18 mouse cellular contexts compared by ENCODE assay signal in genomic region chr4:137902873-137903272, GRCm38 (mm10).
"Had no signal": no experiment of that assay in that cellular context is flagged by ENCODE, and none has a peak within 500 bp of the region (broad histone marks: within the 10 kb centered on the region; RNA-seq: fewer than 3 reads in every experiment).

No protein-coding gene starts in this region.

- H3K27ac ChIP-seq: kidney, postnatal 0 days; limb, embryonic 12.5 days; liver, embryonic 15.5 days; midbrain, embryonic 15.5 days; neural tube, embryonic 15.5 days had no signal

- H3K4me1 ChIP-seq: liver, embryonic 15.5 days had no signal

- DNase-seq: kidney, adult 2 months; kidney, postnatal 36 days; layer of hippocampus, adult 9-11 months; layer of hippocampus, postnatal 36 days; liver; lung, adult 2 months; lung, postnatal 36 days; right cerebral cortex, adult 18-20 months; right cerebral cortex, postnatal 25 days; thymus, adult 18-20 months; thymus, postnatal 14 days had no signal

- H3K4me3 ChIP-seq: limb, embryonic 12.5 days; liver, embryonic 15.5 days; midbrain, embryonic 15.5 days; neural tube, embryonic 15.5 days had no signal

- H3K9me3 ChIP-seq: limb, embryonic 12.5 days; liver, embryonic 15.5 days; midbrain, embryonic 15.5 days; neural tube, embryonic 15.5 days had no signal

- H3K4me2 ChIP-seq: limb, embryonic 12.5 days; liver, embryonic 15.5 days; midbrain, embryonic 15.5 days; neural tube, embryonic 15.5 days had no signal

- H3K9ac ChIP-seq: limb, embryonic 12.5 days; liver, embryonic 15.5 days; midbrain, embryonic 15.5 days; neural tube, embryonic 15.5 days had no signal

- ATAC-seq: intestine, embryonic 16.5 days; lung, postnatal 0 days; midbrain, embryonic 15.5 days had no signal

- H3K27me3 ChIP-seq: limb, embryonic 12.5 days; midbrain, embryonic 15.5 days; neural tube, embryonic 15.5 days had no signal

- H3K36me3 ChIP-seq: limb, embryonic 12.5 days; liver, embryonic 15.5 days; midbrain, embryonic 15.5 days; neural tube, embryonic 15.5 days had no signal
